Mouse (Mus musculus) myocyte (in vitro differentiated cells): ENCODE data around the gene Ifitm10.

Experiments used
- CEBPB ChIP-seq: IDR thresholded peaks from 2 replicates; pipeline ENCODE4 v1.6.1; 2011; ENCODE audit warnings: mild to moderate bottlenecking, moderate library complexity; ENCODE audit not compliant: poor library complexity, insufficient read depth, severe bottlenecking
- E2F4 ChIP-seq: IDR thresholded peaks from one replicate; pipeline ENCODE4 v1.6.1; 2011; ENCODE audit warnings: mild to moderate bottlenecking, control low read depth, moderate library complexity; ENCODE audit not compliant: insufficient read depth
- MYOG ChIP-seq, 3 experiments: IDR thresholded peaks; one replicate each; pipeline ENCODE4 v1.6.1; 2011; ENCODE audit warnings: control low read depth in 2 of 3, low read depth in 2 of 3, mild to moderate bottlenecking in 2 of 3; ENCODE audit not compliant: insufficient read length in 2 of 3, control insufficient read depth in 1 of 3, insufficient read depth in 1 of 3
- POLR2AphosphoS2 ChIP-seq: IDR thresholded peaks from one replicate; pipeline ENCODE4 v1.6.1; 2011; ENCODE audit warnings: low read depth, control low read depth; ENCODE audit not compliant: insufficient read length
- USF1 ChIP-seq: IDR thresholded peaks from one replicate; pipeline ENCODE4 v1.6.1; 2011; ENCODE audit warnings: low read depth, mild to moderate bottlenecking, control low read depth, moderate library complexity

DNA sequence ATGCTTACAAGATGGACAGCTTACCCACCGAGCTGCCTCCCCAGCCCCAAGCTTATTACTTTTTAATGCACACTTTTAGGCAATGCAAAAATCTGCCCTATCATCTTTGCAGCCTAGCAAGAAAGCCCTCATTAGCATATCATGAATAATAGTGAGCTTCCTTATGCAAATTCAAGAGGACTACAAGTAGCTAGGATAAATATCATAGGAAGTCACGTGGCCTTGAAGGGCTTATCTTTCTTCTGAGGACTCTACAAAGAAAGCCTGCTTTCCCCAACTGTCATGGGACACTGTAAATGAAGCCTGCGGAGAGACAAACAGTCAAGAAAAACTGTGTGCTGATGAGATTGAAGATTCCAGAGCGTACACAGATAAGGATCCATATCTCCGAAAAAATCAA is 22.0 kb downstream of the Ifitm10 start:
- TF ChIP-seq MYOG (IDR thresholded peaks at IDR 0.05; ENCODE audit: control insufficient read depth in 1 of 3, insufficient read depth in 1 of 3, insufficient read length in 2 of 3, low read depth in 2 of 3) (no peak), POLR2AphosphoS2 (no peak), USF1 (no peak), CEBPB (no peak), E2F4 (no peak)
